Mouse (Mus musculus): ENCODE data around the gene Mutyh.

The Mutyh gene

GRCm38 (mm10) chr4:116807197-116808129 lies at the start of gene Mutyh, which contains the start of gene Toe1:
Gene Mutyh, plus strand, starts transcription at chr4:116807723.
Gene Toe1, minus strand, starts transcription at chr4:116807640.
- DNase-seq (ENCODE audit: low read depth, low spot score) = peak; percentile 99

- DNase-seq (ENCODE audit: low read depth, low spot score) = no peak
Measured at GRCm38 (mm10) chr4:116761914-116762313, 45.6 kb upstream of the Mutyh start.

DNA sequence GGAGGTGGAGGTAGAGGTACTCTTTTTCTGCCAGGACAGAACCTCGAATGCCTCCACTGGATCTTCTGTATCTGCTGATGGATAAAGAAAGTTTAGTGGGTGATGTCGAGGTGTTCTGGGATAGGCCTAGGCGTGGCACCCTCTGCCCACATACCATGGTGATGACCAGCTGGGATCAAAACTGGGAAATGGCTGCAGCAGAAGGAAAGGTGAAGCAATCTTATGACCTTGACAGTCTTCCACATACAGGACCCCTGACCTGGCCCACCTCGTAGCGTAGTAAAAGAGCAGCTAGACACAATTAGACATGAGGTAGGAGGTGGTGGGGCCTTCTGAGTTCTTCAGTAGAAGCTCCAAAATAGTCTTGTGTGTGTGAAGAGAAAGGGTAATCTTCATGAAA lies 43.5 kb upstream of the Mutyh start:
- peak; percentile 48 for DNase-seq (ENCODE audit: low read depth, low spot score)

DNA sequence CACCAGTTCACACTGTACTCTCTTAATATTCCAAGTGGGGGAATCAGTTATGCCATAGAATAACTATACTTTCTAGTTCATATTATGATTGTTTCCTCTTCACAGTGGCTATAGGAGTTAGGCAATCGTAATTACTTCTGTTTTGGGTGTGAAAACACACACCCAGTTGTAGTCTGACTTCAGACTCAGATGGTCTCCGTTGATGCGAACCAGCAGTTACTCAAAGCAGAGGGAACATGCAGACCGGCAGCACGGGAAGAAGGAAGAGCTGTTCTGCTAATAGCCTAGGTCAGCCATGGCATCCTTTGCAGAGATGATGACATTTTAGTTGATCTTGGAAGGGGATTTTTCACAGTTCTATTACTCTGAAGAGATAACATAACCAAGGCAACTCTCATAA lies 39.0 kb upstream of the Mutyh start:
- no peak for DNase-seq (ENCODE audit: low read depth, low spot score)

DNA sequence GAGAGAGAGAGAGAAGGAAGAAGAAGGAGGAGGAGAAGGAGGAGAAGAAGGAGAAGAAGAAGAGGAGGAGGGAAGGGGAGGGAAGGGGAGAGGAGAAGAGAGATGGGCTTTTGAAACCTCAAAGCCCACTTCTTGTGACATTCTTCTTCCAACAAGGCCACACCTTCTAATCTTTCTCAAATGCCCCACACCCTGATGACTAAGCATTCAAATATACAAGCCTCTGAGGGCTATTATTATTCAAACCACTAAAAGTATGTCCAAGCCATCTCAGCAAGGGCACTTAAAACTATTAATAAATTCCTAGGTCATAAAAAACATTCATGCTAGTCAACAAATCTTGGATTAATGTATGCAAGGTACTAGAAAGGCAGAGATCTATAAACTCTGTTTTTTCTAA lies 38.5 kb upstream of the Mutyh start:
- DNase-seq (ENCODE audit: low read depth, low spot score) = peak; percentile 71

GRCm38 (mm10) chr4:116776391-116776790 lies 31.1 kb upstream of the Mutyh start:
- no peak for DNase-seq (ENCODE audit: low read depth, low spot score)

GRCm38 (mm10) chr4:116777079-116777478 lies 30.4 kb upstream of the Mutyh start:
- no peak for DNase-seq (ENCODE audit: low read depth, low spot score)

DNA sequence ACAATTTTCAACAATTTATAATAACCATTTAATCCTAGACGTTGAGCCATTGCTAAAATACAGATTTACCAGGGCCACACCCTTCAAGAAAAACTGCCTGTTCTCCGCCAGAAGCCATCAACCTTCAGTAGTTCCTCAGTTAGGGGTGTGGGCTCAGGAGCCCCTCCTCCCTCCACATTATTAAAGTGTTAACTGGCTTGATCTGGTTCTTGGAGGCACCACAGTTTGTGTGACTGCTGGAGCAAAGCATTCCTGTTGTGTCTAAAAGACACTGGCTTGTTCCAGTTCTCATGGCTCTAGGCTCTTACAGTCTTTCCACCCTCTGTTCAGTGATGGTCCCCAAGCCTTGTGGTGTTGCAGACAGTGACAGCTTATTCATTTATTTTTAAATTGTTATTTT lies 27.0 kb upstream of the Mutyh start:
- no peak for DNase-seq (ENCODE audit: low read depth, low spot score)

DNA sequence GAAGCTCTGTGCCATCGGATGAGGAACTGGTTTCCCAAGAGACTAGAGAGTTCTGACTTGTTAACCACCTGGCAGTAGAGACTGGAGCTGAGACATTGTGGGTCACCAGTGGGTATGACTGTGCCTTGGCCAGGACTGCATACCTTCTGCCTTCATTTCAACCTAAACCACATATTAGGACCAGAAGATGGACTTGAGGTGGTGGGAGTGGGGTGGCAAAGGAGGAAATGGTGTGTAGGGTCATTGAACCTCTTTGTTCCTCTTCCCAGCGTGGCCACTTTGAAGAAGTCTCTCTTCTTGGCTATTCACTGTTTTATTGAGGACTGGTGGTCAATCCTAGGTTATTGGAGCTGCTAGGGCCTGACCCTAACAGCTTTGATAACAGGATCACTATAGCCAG lies 26.2 kb upstream of the Mutyh start:
- no peak for DNase-seq (ENCODE audit: low read depth, low spot score)

DNA sequence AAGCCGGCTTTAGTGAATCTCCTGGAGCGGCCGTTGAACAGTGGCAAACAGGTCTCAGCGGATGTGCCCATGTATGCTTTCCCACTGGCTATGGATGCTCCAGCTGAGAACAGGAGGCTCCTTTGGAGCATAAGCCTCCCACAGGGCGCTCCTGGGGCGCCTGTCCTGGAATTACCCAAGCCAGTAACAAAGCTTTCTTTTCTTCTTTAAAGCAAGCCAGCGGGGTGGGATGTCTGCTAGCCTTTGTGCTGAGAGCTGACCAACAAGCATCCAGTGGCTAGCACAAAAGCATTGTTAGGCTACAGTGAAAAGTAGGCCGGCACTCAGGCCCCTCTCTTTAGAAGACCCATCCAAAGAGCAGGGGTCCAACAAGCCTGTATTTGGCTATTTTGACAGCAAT lies 25.4 kb upstream of the Mutyh start:
- DNase-seq (ENCODE audit: low read depth, low spot score) = no peak

GRCm38 (mm10) chr4:116786587-116786986 lies 20.9 kb upstream of the Mutyh start:
- DNase-seq (ENCODE audit: low read depth, low spot score) = peak; percentile 14

DNA sequence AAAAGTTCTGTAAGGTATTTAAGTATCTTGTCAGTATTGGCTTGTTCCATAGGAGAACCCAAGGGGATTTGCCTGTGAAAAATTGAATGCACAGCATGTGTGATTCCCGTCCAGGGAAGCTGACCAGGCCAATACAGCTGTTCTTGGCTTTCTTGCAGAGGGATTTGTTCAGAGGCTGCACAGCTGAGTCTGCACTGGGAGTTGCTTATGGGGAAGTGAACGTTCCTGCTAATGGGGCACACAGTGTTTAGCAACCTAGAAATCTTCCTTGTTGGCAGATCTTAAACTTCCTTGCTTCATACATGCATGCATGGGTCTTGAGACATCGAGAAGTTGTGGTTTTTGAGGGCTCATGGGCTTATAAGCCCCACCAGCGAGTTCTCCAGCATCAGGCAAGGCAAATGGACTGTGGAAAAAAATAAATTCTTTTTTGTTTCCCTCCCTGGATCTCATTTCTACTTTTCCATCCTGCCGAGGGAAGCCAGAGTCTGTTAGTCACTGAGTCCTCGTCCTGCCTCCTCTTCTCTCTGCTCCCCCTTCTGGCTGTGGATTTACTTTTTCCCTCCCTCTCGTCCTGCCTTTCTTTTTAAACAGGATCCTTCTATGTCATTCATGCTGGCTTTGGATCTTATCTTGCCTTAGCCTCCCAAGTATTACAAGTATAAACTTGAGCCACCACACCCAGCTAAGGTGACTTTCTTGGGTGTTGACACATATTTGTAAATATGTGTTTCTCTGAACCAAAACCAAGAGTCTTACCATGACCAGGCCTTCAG lies 19.4 kb upstream of the Mutyh start:
- peak; percentile 76 for DNase-seq (ENCODE audit: low read depth, low spot score)

GRCm38 (mm10) chr4:116788956-116789355 lies 18.6 kb upstream of the Mutyh start:
- DNase-seq (ENCODE audit: low read depth, low spot score) = peak; percentile 95

- no peak for DNase-seq (ENCODE audit: low read depth, low spot score)
Measured at GRCm38 (mm10) chr4:116792453-116792852, 15.1 kb upstream of the Mutyh start.

DNA sequence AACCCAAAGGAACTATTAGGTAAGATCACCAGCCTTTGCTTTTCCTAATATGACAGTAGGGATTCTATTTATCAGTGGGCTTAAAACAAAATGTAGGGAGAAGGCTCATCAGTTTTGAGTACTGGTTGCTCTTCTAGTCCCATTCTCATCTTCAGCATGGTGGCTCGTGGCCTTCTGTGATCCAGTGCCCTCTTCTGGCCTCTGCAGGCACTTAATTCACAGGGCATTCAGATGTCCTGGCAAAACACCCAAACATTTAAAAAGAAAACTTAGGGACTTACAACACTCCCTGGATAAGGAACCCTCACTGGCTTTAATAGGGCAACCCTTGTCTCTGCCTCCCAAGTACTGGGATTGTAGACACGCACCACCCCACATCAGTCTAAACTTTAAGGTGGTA lies 13.2 kb upstream of the Mutyh start:
- DNase-seq (ENCODE audit: low read depth, low spot score) = peak; percentile 36

- no peak for DNase-seq (ENCODE audit: low read depth, low spot score)
Measured at GRCm38 (mm10) chr4:116796442-116797110, 10.9 kb upstream of the Mutyh start.

DNA sequence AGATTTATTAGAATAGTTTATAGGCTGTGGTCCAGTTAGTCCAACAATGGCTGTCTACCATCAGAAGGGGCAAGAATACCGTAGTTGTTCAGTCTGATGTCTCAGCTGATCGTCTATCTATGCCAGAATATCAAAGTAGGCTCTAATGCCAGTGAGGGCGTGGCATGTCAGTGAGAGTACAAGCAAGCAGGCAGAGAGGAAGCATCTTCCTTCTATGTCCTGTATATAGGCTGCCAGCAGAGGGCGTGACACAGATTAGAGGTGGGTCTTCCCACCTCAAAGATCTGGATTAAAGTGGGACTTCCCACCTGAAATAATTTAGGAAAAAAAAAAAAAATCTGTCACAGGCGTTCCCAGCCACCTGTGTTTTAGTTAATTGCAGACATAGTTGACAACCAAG lies 7.6 kb upstream of the Mutyh start:
- DNase-seq (ENCODE audit: low read depth, low spot score) = peak; percentile 51

GRCm38 (mm10) chr4:116811012-116811411 lies 3.5 kb downstream of the Mutyh start:
- no peak for DNase-seq (ENCODE audit: low read depth, low spot score)

DNA sequence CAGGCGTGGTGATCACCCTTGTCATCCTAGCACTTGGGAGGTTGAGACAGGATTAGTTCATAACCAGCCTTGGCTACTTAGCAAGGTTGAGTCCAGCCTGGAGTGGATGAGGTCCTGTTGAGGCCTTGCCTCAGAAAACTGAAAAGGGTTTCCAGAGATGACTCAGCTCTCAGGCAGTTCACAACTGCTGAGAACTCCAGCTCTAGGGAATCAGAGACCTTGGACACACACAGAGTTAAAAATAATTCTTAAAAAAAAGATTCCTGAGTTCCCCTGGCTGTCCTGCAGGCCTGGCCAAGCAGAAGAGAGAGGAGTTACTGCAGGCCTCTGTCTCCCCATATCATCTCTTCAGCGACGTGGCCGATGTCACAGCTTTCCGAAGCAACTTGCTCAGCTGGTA lies 7.8 kb downstream of the Mutyh start:
- peak; percentile 87 for DNase-seq (ENCODE audit: low read depth, low spot score)

- DNase-seq (ENCODE audit: low read depth, low spot score) = no peak
Measured at GRCm38 (mm10) chr4:116817486-116817885, 10.0 kb downstream of the Mutyh start.

- DNase-seq (ENCODE audit: low read depth, low spot score) = no peak
Measured at GRCm38 (mm10) chr4:116819968-116820901, 12.7 kb downstream of the Mutyh start.

Measured in 3T3-L1 (cell line).